13 mouse cellular contexts compared by ENCODE assay signal in the genomic region with DNA sequence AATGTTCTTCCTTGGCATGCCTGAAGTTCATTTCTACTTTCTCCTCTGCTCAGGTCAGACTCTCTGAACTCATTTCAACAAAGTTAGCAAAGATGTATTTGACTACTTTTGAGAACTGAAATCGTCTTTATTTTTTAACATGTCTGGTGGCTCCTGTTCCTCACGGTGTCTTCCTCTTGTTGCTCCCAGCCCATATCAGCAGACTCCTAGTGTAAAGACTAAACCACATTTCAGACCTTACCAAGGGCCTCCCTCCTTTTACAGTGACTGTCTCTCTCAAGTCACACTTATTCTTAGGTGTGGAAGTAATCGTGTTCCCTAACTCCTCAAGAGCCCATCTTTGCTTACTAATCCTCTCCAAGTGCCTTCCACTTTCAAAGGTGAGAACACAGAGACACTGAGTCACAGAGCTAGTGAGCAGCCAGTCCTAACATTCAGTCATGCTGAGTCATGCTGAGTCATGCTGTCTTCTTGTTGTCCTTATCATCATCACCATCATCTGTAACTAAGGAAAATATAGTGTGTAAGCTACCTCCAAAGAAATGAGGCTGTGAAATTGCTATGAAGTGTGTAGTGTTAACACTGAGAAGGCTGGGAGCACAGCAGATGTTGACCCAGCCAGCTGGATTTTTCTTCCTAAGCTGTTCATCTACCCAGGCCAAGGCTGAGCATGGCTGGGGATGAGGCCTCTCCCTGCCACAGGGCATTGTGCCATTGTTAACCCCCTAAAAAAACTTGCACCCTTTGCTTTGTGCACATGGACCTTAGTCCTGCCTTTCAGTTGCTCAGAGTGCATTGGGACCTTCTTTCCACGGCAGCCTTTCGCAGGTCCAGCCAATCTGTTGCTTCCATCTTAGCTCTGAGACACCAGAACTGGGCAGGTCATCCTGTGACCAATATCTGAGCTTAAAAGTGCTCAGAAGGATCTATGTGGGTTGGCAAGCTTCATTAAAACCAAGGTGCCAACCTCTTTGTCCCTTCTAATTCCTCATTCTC.
DNase-seq lines count a peak whose midpoint lies in the region; ATAC-seq lines count a peak whose summit lies in the region.
"Had no signal": no experiment of that assay in that cellular context is flagged by ENCODE, and none has a peak within 500 bp of the region (broad histone marks: within the 10 kb centered on the region; RNA-seq: fewer than 3 reads in every experiment).

No protein-coding gene starts in this region.

- peaks cover 13% of the 10 kb centered on the region for H3K36me3 ChIP-seq in megakaryocyte, embryonic 14.5 days (replicated peaks; ENCODE audit: low read length)
- no peaks in the 10 kb centered on the region for H3K36me3 ChIP-seq in liver, embryonic 13.5 days
- H3K36me3 ChIP-seq: embryonic facial prominence, embryonic 12.5 days; heart, embryonic 15.5 days had no signal

- ATAC-seq in megakaryocyte, adult 5-6 weeks (ENCODE audit: poor library complexity, severe bottlenecking): no peak
- ATAC-seq in liver, embryonic 13.5 days (ENCODE audit: low read depth): peak; percentile 82
- ATAC-seq: intestine, postnatal 0 days had no signal

- peaks cover 6% of the 10 kb centered on the region for H3K9me3 ChIP-seq in megakaryocyte, embryonic 14.5 days
- H3K9me3 ChIP-seq in liver, embryonic 13.5 days (replicated peaks): no peaks in the 10 kb centered on the region
- H3K9me3 ChIP-seq: embryonic facial prominence, embryonic 12.5 days; heart, embryonic 15.5 days had no signal

- H3K4me2 ChIP-seq in liver, embryonic 13.5 days: no peak overlapping the region
- H3K4me2 ChIP-seq: embryonic facial prominence, embryonic 12.5 days; heart, embryonic 15.5 days had no signal

- peak overlapping the region; percentile 31 for H3K4me3 ChIP-seq in megakaryocyte, embryonic 14.5 days (replicated peaks)
- H3K4me3 ChIP-seq in liver, embryonic 13.5 days (replicated peaks): no peak overlapping the region
- H3K4me3 ChIP-seq: embryonic facial prominence, embryonic 12.5 days; heart, embryonic 15.5 days had no signal

- H3K27me3 ChIP-seq in megakaryocyte, embryonic 14.5 days (replicated peaks): no peaks in the 10 kb centered on the region
- H3K27me3 ChIP-seq in liver, embryonic 13.5 days: no peaks in the 10 kb centered on the region
- H3K27me3 ChIP-seq: embryonic facial prominence, embryonic 12.5 days; heart, embryonic 15.5 days had no signal

- H3K27ac ChIP-seq in liver, embryonic 13.5 days: peak overlapping the region; percentile 32; the same call in 1 of the 2 replicates
- H3K27ac ChIP-seq: embryonic facial prominence, embryonic 12.5 days; heart, embryonic 15.5 days had no signal

- H3K9ac ChIP-seq in liver, embryonic 13.5 days: no peak overlapping the region
- H3K9ac ChIP-seq: embryonic facial prominence, embryonic 12.5 days; heart, embryonic 15.5 days had no signal

- H3K4me1 ChIP-seq in megakaryocyte, embryonic 14.5 days: peaks cover 22% of the 10 kb centered on the region
- peaks cover 19% of the 10 kb centered on the region for H3K4me1 ChIP-seq in liver, embryonic 13.5 days (replicated peaks)

- peak; percentile 24 for DNase-seq in adrenal gland, adult 2 months
- no peak for DNase-seq in adrenal gland, postnatal 4 days (ENCODE audit: low spot score in 2 of 2)
- peak; percentile 69 for DNase-seq in c-Kit-negative CD71-positive TER-119-positive erythroid progenitor cells, embryonic 14.5 days (ENCODE audit: low read depth, low spot score)
- DNase-seq in liver, embryonic 13.5 days: peak; percentile 61
- no peak for DNase-seq in retina, postnatal 1 day
- DNase-seq in B cell, adult 2 months: no peak
- DNase-seq: layer of hippocampus, adult 9-11 months; thymus, postnatal 25 days had no signal

- WGBS in liver, embryonic 13.5 days (ENCODE audit: insufficient replicate concordance): 59% methylated on average over 5 of the region's 5 CpGs

Comparison
In these comparisons a context has a peak if more than half of its experiments do, and no peak if none do; other contexts are left out.
1. DNase-seq: peak in adrenal gland, adult 2 months (single experiment), c-Kit-negative CD71-positive TER-119-positive erythroid progenitor cells, embryonic 14.5 days (single experiment) and liver, embryonic 13.5 days (single experiment); none in adrenal gland, postnatal 4 days (0 of 2), retina, postnatal 1 day (single experiment) and B cell, adult 2 months (0 of 2).